Mouse (Mus musculus): Measurements from ENCODE around the gene Trak2.
"Not testable (repeated sequence)": the region's sequence is repeated elsewhere in the genome, so short reads cannot be mapped to it uniquely, and the experiment has no call there.

The Trak2 gene

DNA sequence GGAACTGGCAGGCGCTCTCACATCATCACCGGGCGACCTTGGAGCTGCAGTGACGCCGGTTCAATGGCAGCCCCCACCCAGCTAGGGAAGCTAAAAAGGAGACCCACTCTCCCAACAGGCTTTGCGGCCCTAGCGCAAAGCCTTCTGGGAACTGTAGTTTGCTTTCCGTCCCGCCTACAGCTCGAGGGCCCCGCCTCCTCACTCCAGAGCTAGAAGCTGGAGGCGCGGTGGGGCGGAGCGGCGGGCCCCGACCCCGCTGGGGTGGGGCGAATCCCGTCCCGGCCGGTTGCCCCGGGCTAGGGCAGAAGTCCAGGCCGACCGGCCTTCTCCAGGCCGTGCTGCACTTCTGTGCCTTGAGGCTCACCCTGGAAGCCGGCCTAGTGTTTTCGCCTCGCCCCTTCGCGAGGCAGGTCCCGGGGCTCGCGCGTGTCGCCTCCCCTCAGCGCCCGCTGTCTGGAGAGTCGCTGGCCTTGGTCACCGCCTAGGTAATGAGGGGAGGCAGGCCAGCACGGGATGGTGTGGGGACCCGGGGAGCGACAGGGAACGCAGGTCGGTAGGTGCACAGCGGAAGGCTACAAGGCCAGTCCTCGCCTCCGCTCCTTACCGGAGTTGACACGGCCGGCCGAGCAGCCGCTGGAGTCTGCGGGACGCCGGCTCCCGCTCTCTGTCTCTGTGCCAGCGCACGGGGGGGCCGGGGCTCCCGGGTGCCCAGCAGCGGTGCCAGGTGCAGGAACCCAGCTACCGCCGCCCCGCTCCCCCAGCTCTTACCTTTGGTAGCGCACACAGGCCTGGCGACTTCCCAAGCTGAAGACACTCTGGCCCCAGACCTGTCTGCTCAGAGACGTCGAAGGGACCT lies at the start of gene Trak2, which contains the start of gene Stradb:
TSS of gene Trak2 (minus strand) at position 65 of the 856 bp plus-strand sequence.
TSS of gene Stradb (plus strand) at position 157 of the 856 bp plus-strand sequence.
- in situ Hi-C loops (cut with MboI; ENCODE audit: low sequenced_read_pairs) = no loop called here

- in situ Hi-C loops (cut with MboI; ENCODE audit: low sequenced_read_pairs) = no loop called here
Observed at GRCm38 (mm10) chr1:59021556-59021955, 48.3 kb upstream of the Trak2 start.

GRCm38 (mm10) chr1:59009250-59009649 lies 36.0 kb upstream of the Trak2 start:
- in situ Hi-C loops (cut with MboI; ENCODE audit: low sequenced_read_pairs) = loop anchor here (10.0 kb wide), 1 partner anchor 226 kb away; the partner anchor contains the start of gene Als2

DNA sequence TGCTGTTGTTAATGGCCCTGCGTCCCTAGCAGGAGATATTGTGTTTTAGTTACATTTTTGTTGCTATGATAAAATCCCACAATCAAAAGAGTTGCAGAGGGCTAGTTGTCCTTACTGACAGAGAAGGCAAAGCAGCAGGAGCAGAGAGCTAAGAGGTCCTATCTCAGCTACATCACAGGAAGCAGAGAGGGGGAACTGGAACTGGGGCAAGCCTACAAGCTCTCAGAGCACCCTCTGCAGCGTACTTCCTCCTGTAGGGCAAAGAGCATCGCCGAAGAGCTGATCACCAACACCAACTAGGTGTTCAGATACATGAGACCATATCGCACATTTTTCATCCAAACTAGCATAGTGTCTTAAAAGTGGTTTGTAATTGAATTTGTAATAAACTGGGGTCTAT lies 22.1 kb upstream of the Trak2 start:
- in situ Hi-C loops (cut with MboI; ENCODE audit: low sequenced_read_pairs) = loop anchor here (10.0 kb wide), 1 partner anchor 231 kb away; no protein-coding TSS in a partner anchor

- in situ Hi-C loops (cut with MboI; ENCODE audit: low sequenced_read_pairs) = loop anchor here (10.0 kb wide), 1 partner anchor 229 kb away; no protein-coding TSS in a partner anchor
Observed at GRCm38 (mm10) chr1:58993723-58994122, 20.5 kb upstream of the Trak2 start.

DNA sequence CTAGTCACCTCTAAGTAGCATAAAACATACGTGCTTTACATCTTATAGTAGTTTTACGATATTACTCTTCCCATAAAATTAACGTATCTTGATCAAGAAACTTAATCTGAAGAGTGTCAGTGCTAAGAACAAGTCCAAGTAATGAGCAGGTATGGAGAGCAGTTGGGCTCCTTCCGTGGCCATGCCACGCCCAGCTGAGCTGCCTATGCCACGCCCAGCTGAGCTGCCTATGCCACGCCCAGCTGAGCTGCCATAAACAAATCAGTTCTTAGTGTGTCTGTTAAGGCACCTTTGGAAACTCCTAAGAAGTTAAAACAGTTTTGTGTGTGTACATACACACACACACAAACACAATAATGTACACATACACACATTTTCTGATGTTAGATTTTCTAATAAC lies 19.9 kb upstream of the Trak2 start:
- in situ Hi-C loops (cut with MboI; ENCODE audit: low sequenced_read_pairs) = loop anchor here (10.0 kb wide), 1 partner anchor 228 kb away; no protein-coding TSS in a partner anchor

GRCm38 (mm10) chr1:58984586-58984985 lies 11.4 kb upstream of the Trak2 start:
- in situ Hi-C loops (cut with MboI; ENCODE audit: low sequenced_read_pairs) = no loop called here

DNA sequence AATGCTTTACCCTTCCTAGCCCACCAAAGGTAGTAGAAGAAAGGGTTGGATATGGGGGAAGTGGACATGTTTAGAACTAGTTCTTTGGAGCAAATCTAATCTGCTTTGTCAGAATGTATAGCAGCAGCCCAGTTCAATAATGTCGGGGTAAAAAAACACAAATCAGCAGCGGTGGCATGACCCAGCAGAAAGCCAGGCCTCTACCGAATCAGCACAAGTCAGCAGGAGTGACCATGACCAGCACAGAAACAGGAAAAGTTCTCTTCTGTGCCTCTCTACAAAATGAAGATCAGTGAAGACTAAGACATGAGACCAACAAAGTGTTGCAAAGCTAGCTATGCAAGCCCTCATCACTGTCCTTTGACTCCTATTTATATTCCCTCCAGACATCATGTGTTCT lies 9.0 kb upstream of the Trak2 start:
- in situ Hi-C loops (cut with MboI; ENCODE audit: low sequenced_read_pairs) = no loop called here

- in situ Hi-C loops (cut with MboI; ENCODE audit: low sequenced_read_pairs) = no loop called here
Observed at GRCm38 (mm10) chr1:58972851-58973365, 322 bp downstream of the Trak2 start.

DNA sequence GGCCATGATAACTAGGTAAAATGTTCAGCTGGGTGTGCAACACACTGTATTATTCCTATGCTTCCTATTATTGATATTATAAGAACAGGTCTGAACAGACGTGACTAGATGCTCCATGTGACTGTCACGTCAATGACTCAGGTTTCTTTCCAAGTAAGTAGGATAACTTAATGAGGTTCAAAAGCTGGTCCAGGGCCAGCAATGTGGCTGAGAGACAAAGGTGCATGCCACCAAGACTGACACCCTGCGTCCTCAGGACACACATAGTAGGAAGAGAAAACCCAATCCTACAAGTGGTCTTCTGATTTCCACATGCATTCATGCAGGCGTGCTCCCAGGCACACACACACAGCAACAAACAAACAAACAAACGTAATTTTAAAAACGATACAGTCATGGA lies 2.1 kb downstream of the Trak2 start:
- in situ Hi-C loops (cut with MboI; ENCODE audit: low sequenced_read_pairs) = no loop called here

GRCm38 (mm10) chr1:58970054-58970453 lies 3.2 kb downstream of the Trak2 start:
- in situ Hi-C loops (cut with MboI; ENCODE audit: low sequenced_read_pairs) = no loop called here

DNA sequence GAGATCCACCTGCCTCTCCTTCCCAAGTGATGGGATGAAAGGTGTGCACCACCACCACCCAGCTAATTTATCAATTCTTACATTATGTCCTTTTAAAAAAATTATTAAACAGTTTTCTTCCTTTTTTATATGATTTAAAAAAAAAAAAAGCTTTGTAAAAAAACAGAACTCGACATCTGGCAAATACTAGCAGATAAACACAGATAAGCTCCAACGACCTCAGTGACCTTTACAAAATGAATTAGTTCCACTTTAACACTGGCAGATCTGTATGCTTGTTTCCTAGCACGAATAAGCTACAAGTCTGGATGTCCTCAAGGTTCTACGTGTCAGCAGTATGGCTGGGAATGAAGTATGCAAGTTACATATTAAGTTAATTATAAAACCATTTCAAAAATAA lies 5.7 kb downstream of the Trak2 start:
- in situ Hi-C loops (cut with MboI; ENCODE audit: low sequenced_read_pairs) = no loop called here

- in situ Hi-C loops (cut with MboI; ENCODE audit: low sequenced_read_pairs) = no loop called here
Observed at GRCm38 (mm10) chr1:58962865-58963264, 10.4 kb downstream of the Trak2 start.

DNA sequence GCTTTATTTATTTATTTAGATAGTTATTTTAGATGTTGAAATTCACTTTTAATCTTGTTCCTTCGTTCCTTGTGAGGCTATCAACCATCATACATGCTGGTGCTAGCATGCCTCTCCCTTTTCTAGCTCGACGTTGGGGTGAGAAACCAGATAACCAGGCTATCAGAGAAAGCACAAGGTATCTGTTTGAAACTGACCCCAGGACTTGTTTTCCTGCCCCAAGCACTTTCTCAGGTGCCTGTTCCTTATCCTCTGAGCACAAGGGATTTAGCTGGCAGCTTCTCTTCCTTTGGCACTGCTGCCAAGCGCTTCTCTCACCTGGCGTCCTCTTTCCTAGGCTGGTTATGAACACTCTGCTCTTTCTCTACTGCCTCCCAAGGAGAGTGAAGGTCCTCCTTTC lies 10.8 kb downstream of the Trak2 start:
- in situ Hi-C loops (cut with MboI; ENCODE audit: low sequenced_read_pairs) = no loop called here

GRCm38 (mm10) chr1:58961152-58961893 lies 11.9 kb downstream of the Trak2 start:
- in situ Hi-C loops (cut with MboI; ENCODE audit: low sequenced_read_pairs) = no loop called here

DNA sequence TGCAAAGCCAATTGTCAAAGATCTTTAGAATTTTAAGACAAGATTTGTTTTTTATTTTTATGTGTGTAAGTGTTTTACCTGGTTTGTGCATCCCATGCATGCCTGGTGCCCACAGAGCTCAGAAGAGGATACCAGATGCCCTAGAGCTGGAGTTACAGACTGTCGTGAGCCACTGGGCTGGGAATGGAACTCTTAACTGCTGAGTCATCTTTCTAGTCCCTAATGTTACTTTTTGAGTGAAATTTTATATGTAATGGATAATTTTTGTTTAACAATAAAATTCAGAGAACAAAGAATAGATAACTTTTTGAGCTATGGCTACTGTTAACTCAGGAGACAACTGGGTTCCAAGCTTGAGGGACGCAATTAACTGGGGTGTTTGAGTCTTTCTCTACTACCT lies 13.5 kb downstream of the Trak2 start:
- in situ Hi-C loops (cut with MboI; ENCODE audit: low sequenced_read_pairs) = no loop called here

DNA sequence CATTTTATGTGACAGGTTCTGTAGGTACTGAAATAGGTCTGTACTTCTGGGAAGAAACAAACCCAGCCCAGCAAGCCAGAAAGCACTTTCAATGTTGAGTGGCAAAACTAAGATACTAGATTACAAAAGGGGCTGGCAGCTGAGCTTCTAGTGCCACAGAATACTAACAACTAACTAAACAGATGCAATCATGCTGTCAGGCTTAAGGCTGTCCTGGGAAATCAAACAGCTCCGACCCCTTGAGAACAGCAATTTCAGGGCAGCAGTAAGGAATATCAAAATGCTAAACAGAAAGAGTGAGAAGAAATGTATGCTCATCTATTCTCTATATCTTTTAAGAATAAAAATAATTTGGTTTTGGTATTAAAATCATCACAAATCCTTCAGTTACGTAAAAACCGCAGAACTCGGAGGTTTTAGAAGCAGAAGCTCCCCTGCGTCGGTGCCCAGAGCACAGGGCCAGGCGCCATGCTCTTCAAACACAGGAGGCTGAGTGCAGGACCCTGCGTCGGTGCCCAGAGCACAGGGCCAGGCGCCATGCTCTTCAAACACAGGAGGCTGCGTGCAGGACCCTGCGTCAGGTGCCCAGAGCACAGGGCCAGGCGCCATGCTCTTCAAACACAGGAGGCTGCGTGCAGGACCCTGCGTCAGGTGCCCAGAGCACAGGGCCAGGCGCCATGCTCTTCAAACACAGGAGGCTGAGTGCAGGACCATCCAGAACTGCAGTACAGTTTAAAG lies 14.3 kb downstream of the Trak2 start:
- in situ Hi-C loops (cut with MboI; ENCODE audit: low sequenced_read_pairs) = not testable (repeated sequence)

- in situ Hi-C loops (cut with MboI; ENCODE audit: low sequenced_read_pairs) = no loop called here
Observed at GRCm38 (mm10) chr1:58957931-58958330, 15.3 kb downstream of the Trak2 start.

- in situ Hi-C loops (cut with MboI; ENCODE audit: low sequenced_read_pairs) = no loop called here
Observed at GRCm38 (mm10) chr1:58956229-58956628, 17.0 kb downstream of the Trak2 start.

DNA sequence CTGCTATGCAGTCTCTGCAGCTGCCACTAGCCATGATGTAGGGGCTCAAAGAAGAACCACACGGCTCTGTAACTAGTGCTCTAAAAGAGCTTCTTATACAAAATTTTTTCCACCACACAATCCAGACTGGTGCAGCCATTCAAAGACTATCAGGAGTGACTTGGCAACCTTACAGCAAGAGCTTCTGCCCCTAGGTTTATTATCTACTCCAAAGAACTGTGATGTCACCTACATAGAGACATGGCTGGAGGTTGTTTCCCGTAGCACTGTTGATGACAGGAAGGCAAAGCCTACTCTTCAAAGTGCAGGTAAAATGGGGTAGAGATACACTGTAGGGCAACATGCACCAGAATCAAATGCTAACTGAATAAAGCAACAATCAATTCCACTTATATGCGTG lies 17.5 kb downstream of the Trak2 start:
- in situ Hi-C loops (cut with MboI; ENCODE audit: low sequenced_read_pairs) = no loop called here
